Mouse (Mus musculus) yolk sac, embryonic 10.5 days (tissue): ENCODE results near the gene Ppp1r9b.
"Not testable (repeated sequence)": the region's sequence is repeated elsewhere in the genome, so short reads cannot be mapped to it uniquely, and the experiment has no call there.

Experiments
- DNase-seq: peaks from one replicate; pipeline ENCODE4 v3.0.0-alpha.2; 2017; ENCODE audit warnings: low spot score

Ppp1r9b gene

DNA sequence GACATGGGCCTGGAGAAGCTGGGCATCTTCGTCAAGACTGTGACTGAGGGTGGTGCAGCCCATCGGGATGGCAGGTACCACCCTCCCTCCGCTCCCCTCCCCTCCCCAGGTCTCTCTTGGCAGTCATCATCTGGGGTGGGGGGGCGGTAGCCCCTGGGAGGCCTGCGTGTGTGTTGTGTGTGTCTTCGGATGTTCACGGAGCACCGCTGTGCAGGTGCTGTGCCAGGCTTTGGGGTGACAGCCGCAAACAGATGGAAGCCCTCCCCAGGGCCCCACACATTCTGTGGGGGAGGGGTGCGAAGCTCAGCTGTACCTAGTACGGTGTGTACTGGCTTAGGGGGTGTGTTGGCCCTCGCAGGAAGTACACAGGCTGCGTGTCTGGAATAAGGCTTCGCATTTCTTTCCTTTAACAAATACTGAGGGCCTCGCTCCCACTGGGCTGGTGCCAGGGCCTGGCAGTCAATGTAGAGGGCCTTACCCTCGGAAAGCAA is 7.3 kb downstream of the Ppp1r9b start:
- no peak for DNase-seq

DNA sequence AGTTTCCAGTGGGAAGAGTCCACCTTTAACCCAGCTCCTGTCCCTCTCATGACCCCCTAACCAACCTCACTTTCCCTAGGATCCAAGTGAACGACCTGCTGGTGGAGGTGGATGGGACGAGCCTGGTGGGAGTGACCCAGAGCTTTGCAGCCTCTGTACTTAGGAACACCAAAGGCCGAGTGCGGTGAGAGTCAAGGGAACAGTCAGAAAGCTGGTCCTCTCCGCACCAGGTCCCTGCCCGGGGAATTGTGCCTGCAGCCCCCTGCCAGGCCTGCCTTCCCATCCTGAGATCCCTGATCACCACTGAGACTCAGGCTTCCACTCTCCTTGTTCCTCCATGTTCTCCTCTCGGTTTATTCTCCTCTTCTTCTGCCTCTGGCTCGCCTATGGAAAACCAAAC is 9.3 kb downstream of the Ppp1r9b start:
- DNase-seq = no peak

DNA sequence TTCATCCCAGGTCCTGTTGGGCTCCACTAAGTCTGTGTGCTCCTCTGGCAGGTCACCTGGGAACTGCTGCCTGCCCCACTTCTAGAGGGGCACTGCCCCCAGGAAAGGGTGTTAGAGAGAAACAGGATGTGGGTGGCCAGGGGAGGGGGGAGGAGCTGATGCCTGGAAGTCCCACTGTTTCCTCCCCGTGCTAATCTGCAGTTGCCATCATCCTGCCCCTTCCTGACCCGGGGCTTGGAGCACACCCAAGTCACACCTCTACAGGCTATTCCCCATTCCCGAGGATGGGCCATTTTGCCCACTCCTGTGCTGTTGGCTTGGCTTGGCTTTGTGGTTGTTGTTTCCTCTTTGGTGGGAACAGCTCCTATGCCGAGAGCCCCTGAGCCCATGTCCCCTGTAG is 9.7 kb downstream of the Ppp1r9b start:
- DNase-seq = no peak

- DNase-seq = peak; percentile 55
Observed at GRCm38 (mm10) chr11:95001058-95001457, 10.2 kb downstream of the Ppp1r9b start.

DNA sequence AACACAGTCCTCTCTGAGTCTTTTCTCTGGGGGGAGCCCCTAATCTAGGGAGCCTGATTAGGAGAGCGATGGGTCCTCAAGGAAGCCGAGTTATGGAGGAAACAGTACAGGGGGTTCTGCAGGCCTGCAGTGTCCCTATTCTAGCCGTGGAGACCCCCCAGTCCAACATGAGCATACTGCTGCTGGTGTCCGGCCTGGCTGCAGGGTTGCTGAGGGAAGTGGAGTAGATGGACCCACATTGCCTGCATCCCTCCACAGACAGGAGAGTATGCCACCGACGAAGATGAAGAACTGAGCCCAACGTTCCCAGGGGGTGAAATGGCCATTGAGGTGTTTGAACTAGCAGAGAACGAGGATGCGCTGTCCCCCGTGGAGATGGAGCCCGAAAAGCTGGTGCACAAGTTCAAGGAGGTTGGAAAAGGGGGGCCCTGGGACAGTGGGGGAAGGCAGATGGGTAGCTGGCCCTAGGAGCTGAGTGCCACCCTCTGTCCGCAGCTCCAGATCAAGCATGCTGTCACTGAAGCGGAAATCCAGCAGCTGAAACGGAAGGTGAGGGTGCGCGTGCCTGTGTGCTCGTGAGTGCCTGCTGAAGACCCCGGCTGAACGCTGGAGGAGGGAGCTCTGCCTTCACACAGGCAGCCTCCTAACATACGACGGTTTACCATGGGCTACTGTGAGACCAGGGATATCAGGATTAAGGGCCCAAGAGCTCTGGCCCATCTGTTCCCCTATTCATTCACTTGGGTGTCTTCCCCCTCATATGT is 10.9 kb downstream of the Ppp1r9b start:
- no peak for DNase-seq

- DNase-seq = no peak
Observed at GRCm38 (mm10) chr11:95002705-95003104, 11.9 kb downstream of the Ppp1r9b start.

- peak; percentile 58 for DNase-seq
Observed at GRCm38 (mm10) chr11:95004136-95004936, 13.5 kb downstream of the Ppp1r9b start.

- no peak for DNase-seq
Observed at GRCm38 (mm10) chr11:95004937-95005198, 14.0 kb downstream of the Ppp1r9b start.

DNA sequence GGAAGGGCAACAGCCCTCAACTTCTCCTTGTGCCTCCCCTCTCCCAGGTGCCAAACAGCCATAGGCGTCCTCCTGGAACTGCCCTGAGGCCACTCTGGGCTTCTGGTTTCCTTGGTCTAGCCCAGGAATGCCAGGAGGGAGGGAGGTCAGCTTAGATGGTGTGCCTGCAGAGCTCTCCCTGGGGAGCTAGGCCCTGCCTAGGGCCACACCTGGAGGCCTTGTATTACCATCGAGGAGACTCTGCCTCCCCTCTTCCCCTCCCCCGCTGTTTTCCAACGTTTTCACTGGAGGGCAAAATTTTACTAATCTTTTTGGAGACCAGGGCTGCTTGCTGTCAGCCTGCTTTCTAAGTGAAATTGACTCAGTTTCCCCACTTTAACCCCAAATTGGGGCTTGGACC is 15.2 kb downstream of the Ppp1r9b start:
- DNase-seq = no peak

GRCm38 (mm10) chr11:95006525-95007219 is 15.8 kb downstream of the Ppp1r9b start:
- DNase-seq = peak; percentile 75

DNA sequence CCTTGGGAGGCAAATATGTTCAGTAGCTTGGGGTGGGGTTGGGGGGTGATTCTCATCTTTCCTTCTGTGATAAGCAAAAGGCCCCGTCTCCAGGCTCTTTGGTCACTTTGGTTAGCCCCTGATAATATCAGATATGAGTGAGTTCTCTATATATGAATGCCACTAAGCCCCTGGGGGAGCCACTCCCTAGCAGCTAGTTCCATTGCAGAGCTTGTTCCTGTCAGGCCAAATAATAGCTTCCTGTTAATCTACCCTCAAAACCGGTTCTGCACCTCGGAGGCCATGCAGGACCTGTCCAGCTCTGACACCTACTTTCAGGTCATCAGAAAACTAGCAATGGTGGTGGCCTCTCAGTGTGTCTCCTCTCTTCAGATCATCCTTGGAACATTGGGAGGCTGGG is 16.6 kb downstream of the Ppp1r9b start:
- DNase-seq = no peak

- no peak for DNase-seq
Observed at GRCm38 (mm10) chr11:95008661-95009628, 18.1 kb downstream of the Ppp1r9b start.

GRCm38 (mm10) chr11:95009629-95010014 is 18.8 kb downstream of the Ppp1r9b start, which contains the start of gene Samd14:
Gene Samd14 (plus strand): TSS chr11:95009879.
- peak; percentile 68 for DNase-seq

DNA sequence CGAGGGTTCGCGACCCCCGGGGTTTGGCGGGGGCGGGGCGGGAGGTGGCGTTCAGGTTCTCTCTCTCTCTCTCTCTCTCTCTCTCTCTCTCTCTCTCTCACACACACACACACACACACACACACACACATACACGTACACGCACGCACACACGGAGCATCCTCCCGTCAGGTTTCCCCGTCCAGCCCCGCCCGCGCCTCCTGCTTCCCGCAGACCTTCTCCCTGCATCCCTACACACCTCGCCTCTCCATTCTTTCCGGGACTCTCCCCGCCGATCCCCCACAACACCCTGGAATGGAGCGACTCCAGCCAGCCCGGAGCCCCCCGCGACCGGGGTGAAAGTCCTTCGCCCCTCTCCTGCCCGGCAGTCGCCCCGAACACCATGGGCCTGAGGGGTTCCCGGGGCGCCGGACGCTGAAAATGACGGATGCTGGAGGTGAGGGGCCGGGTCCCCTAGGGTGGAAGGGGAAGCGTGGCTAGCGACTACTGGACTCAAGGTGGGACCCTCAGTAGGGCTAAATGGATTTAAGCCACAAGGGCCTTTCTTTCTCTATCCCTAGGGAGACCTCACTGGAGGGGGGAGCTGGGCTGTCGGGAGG is 19.4 kb downstream of the Ppp1r9b start:
- peak; percentile 22 for DNase-seq

DNA sequence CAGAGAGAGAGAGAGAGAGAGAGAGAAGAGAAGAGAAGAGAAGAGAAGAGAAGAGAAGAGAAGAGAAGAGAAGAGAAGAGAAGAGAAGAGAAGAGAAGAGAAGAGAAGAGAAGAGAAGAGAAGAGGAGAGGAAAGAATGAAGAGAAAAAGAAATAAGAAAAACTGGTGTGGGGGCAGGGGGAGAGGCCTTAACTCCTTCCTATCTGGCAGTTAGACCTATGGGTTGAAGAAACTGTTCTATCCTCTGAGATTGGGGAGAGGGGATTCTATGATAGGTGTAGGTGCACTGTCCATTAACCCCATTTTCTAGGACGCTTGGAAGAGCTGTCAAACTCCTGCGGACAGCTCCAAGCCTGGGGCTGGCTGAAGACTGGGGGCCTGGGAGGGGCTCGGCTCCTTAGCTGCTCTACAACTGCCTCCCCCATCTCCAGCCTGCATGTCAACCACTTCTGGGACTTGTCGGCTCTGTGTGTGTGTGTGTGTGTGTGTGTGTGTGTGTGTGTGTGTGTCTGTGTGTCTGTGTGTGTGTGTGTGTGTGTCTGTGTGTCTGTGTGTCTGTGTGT is 20.1 kb downstream of the Ppp1r9b start:
- DNase-seq = not testable (repeated sequence)

- no peak for DNase-seq
Observed at GRCm38 (mm10) chr11:95011416-95011815, 20.6 kb downstream of the Ppp1r9b start.

- DNase-seq = peak; percentile 48
Observed at GRCm38 (mm10) chr11:95012075-95012474, 21.2 kb downstream of the Ppp1r9b start.

GRCm38 (mm10) chr11:95012487-95012886 is 21.7 kb downstream of the Ppp1r9b start:
- DNase-seq = no peak

- DNase-seq = no peak
Observed at GRCm38 (mm10) chr11:95015484-95015883, 24.6 kb downstream of the Ppp1r9b start.

DNA sequence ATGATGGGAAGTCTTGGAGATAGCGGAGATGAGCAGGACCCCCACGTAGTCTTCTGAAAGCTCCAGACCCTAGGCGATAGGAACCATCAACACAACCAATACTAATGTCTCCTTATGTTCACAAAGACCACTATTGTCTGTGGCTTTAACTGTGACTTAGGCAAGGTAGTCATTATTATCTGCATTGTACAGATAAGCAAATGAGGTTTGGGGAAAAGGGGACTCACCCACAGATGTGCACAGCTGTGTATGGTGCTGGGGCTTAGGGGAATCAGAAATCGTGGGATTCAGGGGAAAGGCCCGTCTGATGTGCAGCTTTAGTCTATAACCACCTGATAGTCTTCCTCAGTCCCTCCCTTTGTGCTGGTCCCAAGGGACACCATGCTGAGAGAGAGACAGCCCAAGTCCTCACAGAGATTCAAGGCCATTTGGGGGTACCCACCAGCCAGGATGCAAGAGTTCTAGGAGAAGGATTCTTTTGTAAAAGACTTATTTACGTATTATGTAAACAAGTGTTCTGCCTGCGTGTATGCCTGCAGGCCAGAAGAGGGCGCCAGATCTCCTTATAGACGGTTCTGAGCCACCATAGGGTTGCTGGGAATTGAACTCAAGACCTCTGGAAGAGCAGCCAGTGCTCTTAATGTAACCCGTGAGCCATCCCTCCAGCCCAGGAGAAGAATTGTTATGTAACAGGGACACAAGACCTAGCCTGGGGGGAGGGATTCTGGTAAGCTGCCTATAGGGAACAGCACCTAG is 31.6 kb downstream of the Ppp1r9b start:
- no peak for DNase-seq
